Mouse (Mus musculus): ENCODE measurements around the gene Pde4dip.

GRCm38 (mm10) chr3:97927322-97927721 is 38.8 kb upstream of the Pde4dip start:
- TF ChIP-seq CTCF (IDR thresholded peaks at IDR 0.05; ENCODE audit: low read depth) = no peak
- no peak for TF ChIP-seq EP300 (IDR thresholded peaks at IDR 0.05; ENCODE audit: low read depth)
